Mouse (Mus musculus): ENCODE data around the gene Pnmt. TPM values are rescaled to one million over a fixed set of nuclear protein-coding genes. Genes with fewer than 3 reads are reported as not detected.

Gene Pnmt
- polyA plus RNA-seq, 1 experiment from 2014 or later, result 0.54 TPM

DNA sequence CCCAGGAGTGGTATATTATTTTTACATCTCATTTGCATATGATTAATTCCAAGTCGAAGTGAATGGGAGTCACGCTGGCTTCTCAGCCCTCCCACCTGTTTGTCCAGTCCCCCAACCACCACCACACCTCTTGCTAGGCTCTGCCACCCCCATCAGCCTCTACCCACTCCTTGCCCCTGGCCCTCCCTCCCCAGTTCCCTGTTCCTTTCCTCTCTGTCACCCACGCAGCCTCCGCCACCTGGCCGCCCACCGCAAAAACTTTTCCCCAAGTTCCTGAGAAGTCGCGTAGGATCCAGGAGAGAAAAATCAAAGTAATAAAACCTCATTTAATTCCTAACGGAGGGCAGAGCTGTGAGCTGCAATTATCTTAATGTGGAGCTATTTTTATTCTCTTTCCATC, 40.1 kb upstream of the Pnmt start:
- no peak overlapping the region for H3K9ac ChIP-seq (ENCODE audit: low read depth, low read length)
- WGBS, result 13% methylated on average over 9 of the region's 9 CpGs
- H3K9me3 ChIP-seq (ENCODE audit: control insufficient read depth, low read length), result no peaks in the 10 kb centered on the region
- ATAC-seq (ENCODE audit: low FRiP score) (no peak), DNase-seq (ENCODE audit: low spot score) (no peak)
- no peak overlapping the region for H3K4me3 ChIP-seq (ENCODE audit: low read depth, low read length)
- no peak overlapping the region for H3K27ac ChIP-seq (ENCODE audit: low read depth, low read length)
- peaks cover 78% of the 10 kb centered on the region for H3K27me3 ChIP-seq (ENCODE audit: control insufficient read depth, insufficient read depth, low read length)
- H3K36me3 ChIP-seq (ENCODE audit: control insufficient read depth, insufficient read depth, low read length), result no peaks in the 10 kb centered on the region
- H3K4me2 ChIP-seq (replicated peaks; ENCODE audit: low read depth, low read length), result no peak overlapping the region
- peaks cover 11% of the 10 kb centered on the region for H3K4me1 ChIP-seq (replicated peaks; ENCODE audit: control insufficient read depth, insufficient read depth, low read length)

DNA sequence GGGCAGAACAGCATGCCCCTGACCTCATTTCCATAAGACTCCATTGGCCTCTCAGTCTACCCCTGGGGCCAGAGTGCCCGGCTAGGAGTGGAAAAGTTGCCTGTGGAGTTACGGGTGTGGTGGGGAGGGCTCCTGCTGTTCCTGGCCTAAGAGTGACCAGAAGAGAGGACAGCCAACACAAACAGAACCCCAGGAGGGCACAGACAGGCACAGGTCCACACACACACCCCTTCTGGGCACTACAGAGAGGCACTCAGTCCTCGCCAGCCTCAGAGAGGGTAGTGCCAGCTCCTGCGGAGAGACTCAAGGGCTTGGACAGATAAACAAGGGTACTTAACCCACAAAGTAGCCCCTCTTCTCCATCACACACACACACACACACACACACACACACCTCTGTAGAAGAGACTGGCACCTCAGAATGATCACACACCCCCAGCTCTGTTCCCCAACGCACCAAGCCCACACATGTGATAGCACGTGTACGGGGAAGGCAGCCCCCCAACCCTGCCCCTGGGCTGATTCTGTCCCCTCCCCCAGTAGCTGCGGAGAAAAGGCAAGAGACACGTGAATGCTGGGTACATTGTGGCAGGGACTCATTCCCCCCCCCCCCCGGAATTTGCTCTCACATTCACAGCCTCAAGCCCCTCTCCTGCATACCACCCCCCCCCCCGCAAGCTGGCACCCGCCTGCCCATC, 38.7 kb upstream of the Pnmt start:
- peak; percentile 10 for DNase-seq (ENCODE audit: low spot score)
- Histone ChIP-seq H3K9ac (ENCODE audit: low read depth, low read length) (no peak overlapping the region), H3K4me3 (ENCODE audit: low read depth, low read length) (peak overlapping the region; percentile 35; the same call in 1 of the 2 replicates)

DNA sequence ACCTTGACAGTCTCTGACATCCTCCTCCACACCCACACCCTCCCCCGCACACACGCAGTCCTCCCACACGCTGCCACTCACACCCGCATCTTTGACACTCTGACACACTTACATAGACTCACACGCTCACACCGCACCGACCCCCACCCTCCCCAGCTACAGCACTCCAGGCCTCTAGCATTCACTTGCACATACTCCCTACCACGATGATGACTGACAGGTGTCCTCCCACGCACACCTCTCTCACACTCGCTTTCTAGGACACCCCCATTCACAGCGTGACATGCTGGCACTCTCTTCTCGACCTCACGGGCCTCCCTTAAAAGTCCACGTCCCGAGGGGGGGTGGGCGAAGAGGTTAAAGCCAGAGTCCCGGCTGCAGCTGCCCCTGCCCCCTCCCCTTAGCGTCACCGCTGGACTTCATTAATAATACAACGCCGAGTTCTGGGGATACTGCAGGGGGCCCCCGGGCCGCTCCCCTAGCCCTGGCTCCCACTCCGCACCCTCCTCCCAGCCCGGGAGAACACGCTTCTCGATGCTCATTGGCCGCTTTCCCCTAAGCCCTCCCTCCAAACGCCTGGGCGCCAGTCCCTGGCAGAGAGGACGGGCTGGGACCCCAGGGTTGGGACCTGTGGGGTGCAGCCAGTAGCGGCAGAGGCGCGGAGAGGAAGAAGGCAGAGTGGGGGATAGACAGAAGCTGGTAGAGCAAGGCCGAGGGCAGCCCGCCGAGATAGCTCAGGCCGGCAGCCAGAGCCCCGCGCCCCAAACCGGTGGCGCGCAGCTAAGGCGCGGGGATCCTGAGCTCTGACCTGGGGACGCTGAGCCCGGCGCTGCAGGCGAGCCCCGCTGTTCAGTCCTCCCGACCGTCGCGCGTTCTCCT, 37.9 kb upstream of the Pnmt start, which contains the start of gene Ppp1r1b:
Gene Ppp1r1b (plus strand): TSS at position 322 of the 879 bp plus-strand sequence.
- Histone ChIP-seq H3K27me3 (ENCODE audit: control insufficient read depth, insufficient read depth, low read length) (peaks cover 79% of the 10 kb centered on the region), H3K36me3 (ENCODE audit: control insufficient read depth, insufficient read depth, low read length) (no peaks in the 10 kb centered on the region), H3K9ac (ENCODE audit: low read depth, low read length) (peak within 1 kb of the TSS; percentile 35), H3K9me3 (ENCODE audit: control insufficient read depth, low read length) (no peaks in the 10 kb centered on the region), H3K4me2 (replicated peaks; ENCODE audit: low read depth, low read length) (peak within 1 kb of the TSS; percentile 61), H3K4me1 (replicated peaks; ENCODE audit: control insufficient read depth, insufficient read depth, low read length) (peaks cover 11% of the 10 kb centered on the region), H3K4me3 (ENCODE audit: low read depth, low read length) (peak within 1 kb of the TSS; percentile 35), H3K27ac (ENCODE audit: low read depth, low read length) (no peak within 1 kb of the TSS)
- peak; percentile 67 for DNase-seq (ENCODE audit: low spot score)
- under 1% methylated on average over 55 of the region's 55 CpGs for WGBS
- peak; percentile 53; the same call in 1 of the 2 replicates for ATAC-seq (ENCODE audit: low FRiP score)

More for the DNA sequence above, 38.7 kb upstream of the Pnmt start:
- Histone ChIP-seq H3K36me3 (ENCODE audit: control insufficient read depth, insufficient read depth, low read length) (no peaks in the 10 kb centered on the region), H3K4me1 (replicated peaks; ENCODE audit: control insufficient read depth, insufficient read depth, low read length) (peaks cover 11% of the 10 kb centered on the region), H3K4me2 (replicated peaks; ENCODE audit: low read depth, low read length) (no peak overlapping the region), H3K9me3 (ENCODE audit: control insufficient read depth, low read length) (no peaks in the 10 kb centered on the region), H3K27me3 (ENCODE audit: control insufficient read depth, insufficient read depth, low read length) (peaks cover 75% of the 10 kb centered on the region), H3K27ac (ENCODE audit: low read depth, low read length) (no peak overlapping the region)
- WGBS, result 3% methylated on average over 9 of the region's 12 CpGs
- ATAC-seq (ENCODE audit: low FRiP score), result no peak

DNA sequence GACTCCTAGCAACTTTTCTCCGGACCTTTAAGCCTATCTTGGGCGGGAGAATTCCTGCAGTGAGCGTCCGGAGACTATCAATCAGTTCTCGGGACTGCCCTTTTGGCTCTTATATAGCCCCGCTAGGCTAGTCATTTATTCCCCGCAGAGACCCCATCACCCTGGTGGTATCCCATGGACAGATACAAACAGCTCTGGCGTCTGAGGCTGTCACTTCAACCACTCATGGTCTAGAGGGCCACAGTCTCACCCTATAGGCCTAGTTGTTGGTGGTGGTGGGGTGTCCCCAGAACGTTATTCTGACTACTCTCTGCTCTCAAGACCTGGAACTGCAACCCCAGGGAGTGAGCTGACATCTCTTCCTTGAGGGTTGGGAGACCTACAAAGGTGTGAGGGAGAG, 36.9 kb upstream of the Pnmt start:
- H3K4me1 ChIP-seq (replicated peaks; ENCODE audit: control insufficient read depth, insufficient read depth, low read length), result peaks cover 11% of the 10 kb centered on the region
- no peak overlapping the region for H3K27ac ChIP-seq (ENCODE audit: low read depth, low read length)
- H3K27me3 ChIP-seq (ENCODE audit: control insufficient read depth, insufficient read depth, low read length), result peaks cover 80% of the 10 kb centered on the region
- ATAC-seq (ENCODE audit: low FRiP score) (no peak), DNase-seq (ENCODE audit: low spot score) (peak; percentile 30)
- H3K4me3 ChIP-seq (ENCODE audit: low read depth, low read length), result no peak overlapping the region; the same call in 1 of the 2 replicates
- WGBS, result under 1% methylated on average over 9 of the region's 9 CpGs
- H3K36me3 ChIP-seq (ENCODE audit: control insufficient read depth, insufficient read depth, low read length), result no peaks in the 10 kb centered on the region
- H3K9ac ChIP-seq (ENCODE audit: low read depth, low read length), result no peak overlapping the region
- no peak overlapping the region for H3K4me2 ChIP-seq (replicated peaks; ENCODE audit: low read depth, low read length)
- no peaks in the 10 kb centered on the region for H3K9me3 ChIP-seq (ENCODE audit: control insufficient read depth, low read length)

DNA sequence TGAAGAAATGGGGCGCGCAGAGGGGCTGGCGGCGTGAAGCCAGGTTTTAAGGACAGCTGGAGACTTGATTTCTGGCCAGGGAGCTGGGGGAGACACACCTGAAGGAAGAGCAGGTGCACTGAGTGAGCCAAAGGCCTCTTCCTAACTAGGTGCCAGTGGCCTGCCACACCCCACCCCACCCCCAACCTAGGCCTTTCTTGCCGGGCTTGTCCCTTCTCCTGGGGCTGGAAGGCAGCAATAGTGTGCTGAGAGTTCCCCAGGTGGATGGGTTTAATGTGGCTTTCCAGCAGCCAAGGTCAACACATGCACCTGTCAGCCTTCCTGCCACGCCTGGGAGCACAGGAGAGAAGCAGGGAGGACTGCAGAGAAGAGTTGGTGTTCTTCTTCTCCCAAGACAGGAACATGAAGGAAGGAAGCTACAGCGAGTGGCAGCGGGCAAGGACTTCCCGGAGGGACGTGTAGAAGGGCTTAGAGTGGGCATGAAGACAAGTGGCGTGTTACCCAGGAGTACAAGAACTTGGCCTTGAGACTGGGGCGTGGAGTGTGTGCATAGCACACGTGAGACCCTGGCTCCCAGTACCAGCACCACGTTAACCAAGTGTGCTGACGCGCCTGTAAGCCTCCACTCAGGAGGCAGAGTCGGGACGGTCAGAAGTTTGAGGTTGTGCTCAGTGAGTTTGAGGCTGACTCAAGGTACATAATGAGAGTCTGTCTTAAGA, 33.8 kb upstream of the Pnmt start:
- DNase-seq (ENCODE audit: low spot score), result no peak
- Histone ChIP-seq H3K4me2 (replicated peaks; ENCODE audit: low read depth, low read length) (no peak overlapping the region), H3K27ac (ENCODE audit: low read depth, low read length) (no peak overlapping the region), H3K36me3 (ENCODE audit: control insufficient read depth, insufficient read depth, low read length) (no peaks in the 10 kb centered on the region), H3K4me1 (replicated peaks; ENCODE audit: control insufficient read depth, insufficient read depth, low read length) (peaks cover 11% of the 10 kb centered on the region), H3K4me3 (ENCODE audit: low read depth, low read length) (no peak overlapping the region), H3K9me3 (ENCODE audit: control insufficient read depth, low read length) (no peaks in the 10 kb centered on the region), H3K27me3 (ENCODE audit: control insufficient read depth, insufficient read depth, low read length) (peaks cover 57% of the 10 kb centered on the region), H3K9ac (ENCODE audit: low read depth, low read length) (no peak overlapping the region)
- WGBS, result 79% methylated on average over 18 of the region's 18 CpGs
- ATAC-seq (ENCODE audit: low FRiP score), result no peak

DNA sequence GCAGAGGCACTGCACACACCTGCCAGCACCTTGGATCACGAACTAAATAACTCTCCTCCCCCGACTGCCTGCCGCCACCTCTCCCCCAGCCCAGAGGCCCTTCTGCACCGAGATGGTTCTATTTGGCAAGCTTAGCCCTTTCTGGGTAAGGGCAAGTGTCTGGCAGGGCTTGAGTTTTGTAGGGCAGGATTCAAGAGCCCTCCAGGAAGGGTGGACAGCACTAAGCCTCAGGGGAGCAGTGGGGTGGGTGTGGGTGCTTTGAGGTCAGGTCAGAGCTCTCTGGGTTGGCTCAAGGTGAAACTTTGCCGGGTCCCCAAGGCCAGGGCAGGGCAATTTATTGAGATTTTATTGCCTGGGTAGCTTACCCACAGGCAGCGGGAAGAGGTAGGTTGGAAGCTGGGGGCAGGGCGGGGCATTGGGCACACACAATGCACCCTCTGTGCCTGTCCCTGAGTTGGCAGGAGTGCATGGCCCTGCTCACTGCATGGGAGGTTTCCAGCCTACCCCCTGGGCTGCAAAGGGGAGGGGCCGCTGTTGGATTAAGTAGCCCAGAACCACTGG, 32.5 kb upstream of the Pnmt start:
- ATAC-seq (ENCODE audit: low FRiP score), result no peak
- Histone ChIP-seq H3K36me3 (ENCODE audit: control insufficient read depth, insufficient read depth, low read length) (no peaks in the 10 kb centered on the region), H3K9ac (ENCODE audit: low read depth, low read length) (no peak overlapping the region), H3K9me3 (ENCODE audit: control insufficient read depth, low read length) (no peaks in the 10 kb centered on the region), H3K27me3 (ENCODE audit: control insufficient read depth, insufficient read depth, low read length) (peaks cover 44% of the 10 kb centered on the region), H3K4me3 (ENCODE audit: low read depth, low read length) (no peak overlapping the region), H3K27ac (ENCODE audit: low read depth, low read length) (no peak overlapping the region), H3K4me2 (replicated peaks; ENCODE audit: low read depth, low read length) (no peak overlapping the region), H3K4me1 (replicated peaks; ENCODE audit: control insufficient read depth, insufficient read depth, low read length) (peaks cover 3% of the 10 kb centered on the region)
- 43% methylated on average over 8 of the region's 8 CpGs for WGBS
- no peak for DNase-seq (ENCODE audit: low spot score)

DNA sequence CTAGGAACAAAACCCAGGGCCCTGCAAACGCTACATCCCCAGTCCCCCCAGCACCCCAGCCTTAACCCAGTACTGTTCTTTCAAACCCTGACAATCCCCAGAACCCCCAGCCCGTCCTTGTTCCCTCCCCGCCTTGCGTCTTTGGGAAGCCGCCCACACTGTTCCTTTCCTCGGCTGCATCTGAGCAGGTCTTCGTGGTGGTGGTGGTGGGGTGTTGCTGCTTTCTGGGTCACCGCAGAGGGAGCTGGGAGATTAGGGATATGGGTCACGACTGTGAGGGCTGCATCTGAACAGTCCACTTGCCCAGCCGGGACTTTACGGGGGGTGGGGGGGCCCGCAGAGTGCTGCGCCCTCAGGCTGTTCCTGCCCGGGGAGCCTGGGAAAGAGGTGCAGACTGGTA, 31.8 kb upstream of the Pnmt start:
- no peak overlapping the region for H3K4me3 ChIP-seq (ENCODE audit: low read depth, low read length)
- peaks cover 4% of the 10 kb centered on the region for H3K4me1 ChIP-seq (replicated peaks; ENCODE audit: control insufficient read depth, insufficient read depth, low read length)
- peaks cover 37% of the 10 kb centered on the region for H3K27me3 ChIP-seq (ENCODE audit: control insufficient read depth, insufficient read depth, low read length)
- no peak overlapping the region for H3K9ac ChIP-seq (ENCODE audit: low read depth, low read length)
- no peak overlapping the region for H3K27ac ChIP-seq (ENCODE audit: low read depth, low read length)
- no peaks in the 10 kb centered on the region for H3K36me3 ChIP-seq (ENCODE audit: control insufficient read depth, insufficient read depth, low read length)
- 64% methylated on average over 14 of the region's 14 CpGs for WGBS
- no peaks in the 10 kb centered on the region for H3K9me3 ChIP-seq (ENCODE audit: control insufficient read depth, low read length)
- no peak overlapping the region for H3K4me2 ChIP-seq (replicated peaks; ENCODE audit: low read depth, low read length)
- ATAC-seq (ENCODE audit: low FRiP score), result no peak
- DNase-seq (ENCODE audit: low spot score), result no peak

DNA sequence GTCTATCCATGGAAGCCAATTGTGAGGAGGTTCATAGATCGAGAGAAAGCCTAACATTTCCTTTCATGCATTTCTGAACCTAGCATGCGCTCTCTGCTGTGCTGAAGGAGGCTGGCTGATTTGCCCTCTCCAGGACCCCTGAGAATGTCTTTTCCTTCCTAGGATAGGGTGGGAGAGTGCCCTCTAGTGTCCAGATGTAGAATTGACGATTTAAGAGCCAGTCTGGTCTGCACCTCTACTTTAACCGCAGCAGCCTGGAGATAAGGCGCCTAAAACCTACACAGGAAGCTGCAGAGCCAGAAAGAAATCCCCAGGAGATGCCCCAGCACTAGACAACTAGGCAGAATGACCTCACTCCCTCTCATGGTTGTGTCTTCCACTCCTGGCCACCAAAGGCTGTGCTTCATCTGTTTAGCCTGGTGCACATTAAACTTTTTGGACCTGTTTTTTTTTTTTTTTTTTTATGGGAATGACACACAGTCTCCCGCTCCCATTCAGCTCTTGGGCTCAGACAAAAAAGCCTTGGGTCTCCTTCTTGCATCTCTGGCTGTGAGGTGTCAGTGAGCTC, 30.4 kb upstream of the Pnmt start:
- Histone ChIP-seq H3K4me1 (replicated peaks; ENCODE audit: control insufficient read depth, insufficient read depth, low read length) (peaks cover 9% of the 10 kb centered on the region), H3K4me2 (replicated peaks; ENCODE audit: low read depth, low read length) (no peak overlapping the region), H3K4me3 (ENCODE audit: low read depth, low read length) (no peak overlapping the region), H3K36me3 (ENCODE audit: control insufficient read depth, insufficient read depth, low read length) (no peaks in the 10 kb centered on the region), H3K27me3 (ENCODE audit: control insufficient read depth, insufficient read depth, low read length) (peaks cover 23% of the 10 kb centered on the region), H3K9me3 (ENCODE audit: control insufficient read depth, low read length) (no peaks in the 10 kb centered on the region), H3K27ac (ENCODE audit: low read depth, low read length) (no peak overlapping the region), H3K9ac (ENCODE audit: low read depth, low read length) (no peak overlapping the region)
- ATAC-seq (ENCODE audit: low FRiP score) (no peak), DNase-seq (ENCODE audit: low spot score) (peak; percentile 85)
- 11% methylated on average over 6 of the region's 6 CpGs for WGBS
